Mouse (Mus musculus) liver, adult 2 months (tissue): ENCODE data around the gene Slc17a2. TPM values are rescaled to one million over a fixed set of nuclear protein-coding genes. Genes with fewer than 3 reads are reported as not detected.

Experiments used
- DNase-seq: peaks from one replicate; pipeline ENCODE4 v3.0.0-alpha.2; 2011; ENCODE audit warnings: low read depth, low spot score; ENCODE audit errors: extremely low read depth
- H3K27ac ChIP-seq: fragments of 200-500 bp; replicated peaks from 2 replicates; pipeline ENCODE4 v1.5.1; 2012; ENCODE audit warnings: low read depth, mild to moderate bottlenecking, control low read depth, inconsistent platforms, low read length; ENCODE audit not compliant: insufficient read depth
- H3K27me3 ChIP-seq: fragments of 200-500 bp; 2 replicates; pipeline ENCODE4 v1.6.1; 2012; ENCODE audit warnings: mild to moderate bottlenecking, moderate library complexity, low read length, inconsistent platforms; ENCODE audit not compliant: control insufficient read depth, insufficient read depth
- H3K36me3 ChIP-seq: fragments of 200-500 bp; 2 replicates; pipeline ENCODE4 v1.6.1; 2012; ENCODE audit warnings: low read length, inconsistent platforms; ENCODE audit not compliant: control insufficient read depth, insufficient read depth
- H3K4me1 ChIP-seq: fragments of 200-500 bp; 2 replicates; pipeline ENCODE4 v1.6.1; 2011; ENCODE audit warnings: low read length; ENCODE audit not compliant: control insufficient read depth, insufficient read depth
- H3K4me3 ChIP-seq: fragments of 200-500 bp; 2 replicates; pipeline ENCODE4 v1.5.1; 2011; ENCODE audit warnings: low read depth, mild to moderate bottlenecking, control low read depth, low read length, moderate library complexity; ENCODE audit not compliant: insufficient read depth
- H3K79me2 ChIP-seq: fragments of 200-500 bp; 2 replicates; pipeline ENCODE4 v1.6.1; 2012; ENCODE audit warnings: inconsistent platforms, mild to moderate bottlenecking, low read length, moderate library complexity; ENCODE audit not compliant: control insufficient read depth, insufficient read depth
- H3K9ac ChIP-seq: fragments of 200-500 bp; 2 replicates; pipeline ENCODE4 v1.6.1; 2012; ENCODE audit warnings: low read depth, mild to moderate bottlenecking, control low read depth, inconsistent platforms, low read length
- CTCF ChIP-seq: fragments of 200-500 bp; IDR thresholded peaks from 2 replicates; pipeline ENCODE4 v1.5.1; 2011; ENCODE audit warnings: low read depth, low read length, control low read depth
- POLR2A ChIP-seq: fragments of 200-500 bp; IDR thresholded peaks from 2 replicates; pipeline ENCODE4 v1.6.1; 2011; ENCODE audit warnings: low read length, control low read depth; ENCODE audit not compliant: insufficient read depth; ENCODE audit errors: extremely low read depth
- WGBS: fragments of 180-500 bp; shearing (Covaris S2); methylation state at CpG from one replicate; pipeline ENCODE4 v1.1.7; 2018; 5-methylcytosine and 5-hydroxymethylcytosine counted together
- polyA plus RNA-seq: library from polyadenylated mRNA; depleted of rRNA; stranded (reverse); fragments of >200 nt; gene quantifications from 2 replicates; pipeline ENCODE4 v1.2.3, GENCODE M21; 2012
- total RNA-seq: library from RNA; depleted of rRNA; stranded (reverse); fragments of >200 nt; gene quantifications from 2 replicates; pipeline ENCODE4 v1.2.3, GENCODE M21; 2014

Gene Slc17a2
- total and polyA plus RNA-seq, 2 experiments: 175 to 189 TPM

DNA sequence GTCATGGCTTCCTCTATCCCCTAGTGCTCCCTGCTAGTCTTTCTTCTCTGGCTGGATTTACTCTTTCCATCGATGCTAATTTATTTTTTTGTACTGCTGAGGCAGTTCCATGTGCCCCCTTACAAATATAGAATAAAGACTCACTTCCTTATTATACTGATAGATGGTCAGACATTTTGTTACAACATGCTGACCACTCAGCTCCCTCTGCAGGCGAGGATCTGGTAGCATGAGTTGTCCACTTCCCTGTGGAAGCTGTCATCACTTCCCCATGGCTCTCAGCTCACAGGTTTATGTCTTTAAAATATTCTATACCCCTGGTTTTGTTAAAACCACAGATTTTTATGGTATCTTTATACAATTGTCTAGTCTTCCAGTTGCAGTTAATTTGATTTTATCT, 9.4 kb downstream of the Slc17a2 start:
- H3K27ac ChIP-seq: no peak overlapping the region
- H3K4me3 ChIP-seq: no peak overlapping the region
- H3K9ac ChIP-seq: no peak overlapping the region
- no peaks in the 10 kb centered on the region for H3K27me3 ChIP-seq
- 53% methylated on average over 2 of the region's 2 CpGs for WGBS
- DNase-seq: no peak
- peaks cover 3% of the 10 kb centered on the region; the same call in 1 of the 2 replicates for H3K79me2 ChIP-seq
- peaks cover 21% of the 10 kb centered on the region for H3K4me1 ChIP-seq
- no peak for TF ChIP-seq POLR2A
- TF ChIP-seq CTCF: peak; percentile 40; the same call in 1 of the 2 replicates
- H3K36me3 ChIP-seq: peaks cover 69% of the 10 kb centered on the region

- Histone ChIP-seq H3K9ac (peak overlapping the region; percentile 58), H3K27me3 (no peaks in the 10 kb centered on the region), H3K4me1 (peaks cover 29% of the 10 kb centered on the region), H3K79me2 (no peaks in the 10 kb centered on the region), H3K4me3 (no peak overlapping the region), H3K27ac (peak overlapping the region; percentile 97), H3K36me3 (peaks cover 57% of the 10 kb centered on the region)
- WGBS: 15% methylated on average over 4 of the region's 4 CpGs
- DNase-seq: peak; percentile 99
- TF ChIP-seq CTCF: no peak
- TF ChIP-seq POLR2A: no peak
Observed at GRCm38 (mm10) chr13:23820179-23820940, 13.6 kb downstream of the Slc17a2 start.

GRCm38 (mm10) chr13:23822213-23822612, 15.4 kb downstream of the Slc17a2 start:
- Histone ChIP-seq H3K4me3 (no peak overlapping the region), H3K27ac (peak overlapping the region; percentile 61; the same call in 1 of the 2 replicates), H3K79me2 (no peaks in the 10 kb centered on the region), H3K27me3 (no peaks in the 10 kb centered on the region), H3K9ac (no peak overlapping the region), H3K4me1 (peaks cover 35% of the 10 kb centered on the region), H3K36me3 (peaks cover 45% of the 10 kb centered on the region)
- TF ChIP-seq CTCF (no peak), POLR2A (no peak)
- DNase-seq: peak; percentile 82
- 3% methylated on average over 3 of the region's 3 CpGs for WGBS

DNA sequence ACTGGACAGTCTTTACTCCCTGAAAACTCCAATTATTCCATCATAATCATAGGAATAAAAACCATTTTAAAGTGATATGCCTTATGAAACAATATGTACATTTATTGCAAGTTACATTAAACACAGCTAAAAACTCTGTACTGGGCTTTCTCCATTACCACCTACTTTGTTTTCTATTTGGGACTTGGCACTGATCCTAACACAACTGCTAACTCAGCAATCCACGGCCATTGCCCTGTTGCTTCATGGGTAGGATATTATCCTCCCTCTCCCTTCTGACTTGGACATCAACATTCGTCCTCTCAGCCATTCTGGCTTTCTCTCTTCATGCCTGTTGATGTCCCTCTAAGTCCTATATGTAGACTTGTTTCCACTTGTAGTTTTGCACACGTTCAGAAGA, 19.8 kb downstream of the Slc17a2 start:
- Histone ChIP-seq H3K36me3 (peaks cover 17% of the 10 kb centered on the region), H3K9ac (no peak overlapping the region), H3K27me3 (no peaks in the 10 kb centered on the region), H3K79me2 (no peaks in the 10 kb centered on the region), H3K4me3 (no peak overlapping the region), H3K27ac (peak overlapping the region; percentile 44; the same call in 1 of the 2 replicates), H3K4me1 (peaks cover 21% of the 10 kb centered on the region)
- TF ChIP-seq CTCF (no peak), POLR2A (no peak)
- 11% methylated on average over 3 of the region's 3 CpGs for WGBS
- DNase-seq: peak; percentile 89

- peaks cover 10% of the 10 kb centered on the region; the same call in 1 of the 2 replicates for H3K4me1 ChIP-seq
- WGBS: 12% methylated on average over 6 of the region's 6 CpGs
- H3K4me3 ChIP-seq: no peak overlapping the region
- TF ChIP-seq POLR2A (no peak), CTCF (peak; percentile 74)
- H3K27ac ChIP-seq: no peak overlapping the region
- H3K36me3 ChIP-seq: no peaks in the 10 kb centered on the region
- H3K9ac ChIP-seq: no peak overlapping the region
- no peaks in the 10 kb centered on the region for H3K79me2 ChIP-seq
- no peaks in the 10 kb centered on the region for H3K27me3 ChIP-seq
- peak; percentile 72 for DNase-seq
Observed at GRCm38 (mm10) chr13:23833053-23833452, 26.3 kb downstream of the Slc17a2 start.

DNA sequence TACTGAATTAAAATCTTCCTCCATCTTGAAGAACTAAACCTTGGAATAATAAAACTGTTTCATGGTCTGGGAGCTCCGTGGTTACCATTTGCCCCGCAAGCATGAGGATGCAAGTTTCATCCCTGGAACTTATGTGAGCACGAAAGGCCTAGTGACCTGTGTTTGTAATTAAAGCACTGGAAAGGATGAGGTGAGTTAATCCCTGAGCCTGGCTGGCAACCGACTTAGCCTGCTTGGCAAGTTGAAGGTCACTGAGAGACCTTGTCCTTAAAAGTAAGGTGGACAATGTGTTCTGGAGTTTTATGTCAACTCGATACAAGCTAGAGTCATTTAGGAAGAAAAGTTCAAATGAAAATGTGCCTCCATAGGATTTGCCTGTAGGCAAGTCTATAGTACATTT, 28.0 kb downstream of the Slc17a2 start:
- no peaks in the 10 kb centered on the region for H3K79me2 ChIP-seq
- H3K27ac ChIP-seq: peak overlapping the region; percentile 61; the same call in 1 of the 2 replicates
- peaks cover 17% of the 10 kb centered on the region; the same call in 1 of the 2 replicates for H3K4me1 ChIP-seq
- no peak overlapping the region for H3K9ac ChIP-seq
- H3K27me3 ChIP-seq: no peaks in the 10 kb centered on the region
- peak; percentile 79 for DNase-seq
- no peak overlapping the region for H3K4me3 ChIP-seq
- 48% methylated on average over 5 of the region's 5 CpGs for WGBS
- TF ChIP-seq CTCF (no peak), POLR2A (no peak)
- H3K36me3 ChIP-seq: no peaks in the 10 kb centered on the region
